Mouse (Mus musculus) neural tube, embryonic 10.5 days (tissue): ENCODE measurements around the gene Sgsm1.
"Not testable (repeated sequence)": the region's sequence is repeated elsewhere in the genome, so short reads cannot be mapped to it uniquely, and the experiment has no call there.

Source experiments
- DNase-seq: peaks from one replicate; pipeline ENCODE4 v3.0.0-alpha.2; 2017; ENCODE audit warnings: low spot score; ENCODE audit errors: extremely low spot score

Sgsm1 gene

GRCm38 (mm10) chr5:113310377-113311003 lies at the start of gene Sgsm1:
Sgsm1 (minus strand) TSS chr5:113310786.
- DNase-seq = peak; percentile 86

GRCm38 (mm10) chr5:113358833-113359232 lies 48.2 kb upstream of the Sgsm1 start:
- DNase-seq = no peak

- no peak for DNase-seq
Observed at GRCm38 (mm10) chr5:113357656-113358055, 47.1 kb upstream of the Sgsm1 start.

- DNase-seq = no peak
Observed at GRCm38 (mm10) chr5:113357186-113357585, 46.6 kb upstream of the Sgsm1 start, which contains the start of gene Aym1. Aym1 (plus strand) TSS chr5:113357294.

GRCm38 (mm10) chr5:113354311-113354710 lies 43.7 kb upstream of the Sgsm1 start:
- DNase-seq = no peak

- no peak for DNase-seq
Observed at GRCm38 (mm10) chr5:113352636-113353035, 42.0 kb upstream of the Sgsm1 start.

- no peak for DNase-seq
Observed at GRCm38 (mm10) chr5:113351768-113352167, 41.2 kb upstream of the Sgsm1 start.

- DNase-seq = no peak
Observed at GRCm38 (mm10) chr5:113349810-113350209, 39.2 kb upstream of the Sgsm1 start.

- DNase-seq = no peak
Observed at GRCm38 (mm10) chr5:113349226-113349625, 38.6 kb upstream of the Sgsm1 start.

- DNase-seq = no peak
Observed at GRCm38 (mm10) chr5:113348597-113348996, 38.0 kb upstream of the Sgsm1 start.

- no peak for DNase-seq
Observed at GRCm38 (mm10) chr5:113347593-113347992, 37.0 kb upstream of the Sgsm1 start.

- not testable (repeated sequence) for DNase-seq
Observed at GRCm38 (mm10) chr5:113346651-113347050, 36.1 kb upstream of the Sgsm1 start.

GRCm38 (mm10) chr5:113345781-113346180 lies 35.2 kb upstream of the Sgsm1 start:
- no peak for DNase-seq

- no peak for DNase-seq
Observed at GRCm38 (mm10) chr5:113344635-113345386, 34.2 kb upstream of the Sgsm1 start.

GRCm38 (mm10) chr5:113336281-113336680 lies 25.7 kb upstream of the Sgsm1 start:
- no peak for DNase-seq

GRCm38 (mm10) chr5:113335732-113336131 lies 25.1 kb upstream of the Sgsm1 start:
- peak; percentile 55 for DNase-seq

GRCm38 (mm10) chr5:113334621-113335530 lies 24.3 kb upstream of the Sgsm1 start:
- no peak for DNase-seq

GRCm38 (mm10) chr5:113332899-113333298 lies 22.3 kb upstream of the Sgsm1 start:
- DNase-seq = no peak

- DNase-seq = no peak
Observed at GRCm38 (mm10) chr5:113332239-113332638, 21.7 kb upstream of the Sgsm1 start.

GRCm38 (mm10) chr5:113330202-113330601 lies 19.6 kb upstream of the Sgsm1 start:
- no peak for DNase-seq

- no peak for DNase-seq
Observed at GRCm38 (mm10) chr5:113329463-113329862, 18.9 kb upstream of the Sgsm1 start.
